ENCODE assay signal across 27 mouse cellular contexts in the genomic region with DNA sequence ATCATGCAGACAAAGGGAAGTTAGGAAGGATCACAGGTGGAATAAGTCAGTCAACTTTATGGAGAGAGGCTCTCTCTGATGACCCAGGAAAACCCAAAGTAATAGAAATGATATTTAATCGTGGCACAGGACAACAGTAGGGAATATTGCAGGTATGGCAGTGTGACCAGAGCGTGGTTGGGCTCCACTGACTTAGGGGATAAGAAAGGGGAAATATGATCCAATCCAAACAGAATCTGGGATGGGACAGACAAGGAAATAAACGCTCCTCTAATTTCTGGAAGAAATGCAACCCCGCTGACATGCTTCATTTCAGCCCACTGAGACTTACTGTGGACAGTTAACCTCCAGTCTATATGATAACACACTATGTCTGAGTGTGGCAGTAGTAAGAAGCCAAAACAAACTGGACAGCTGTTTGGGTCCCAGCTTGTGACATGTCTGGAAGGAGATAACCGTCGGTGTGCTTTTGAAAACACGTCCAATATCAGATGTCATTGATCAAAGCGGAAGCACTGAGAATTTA.
DNase-seq lines count a peak whose midpoint lies in the region; ATAC-seq lines count a peak whose summit lies in the region.
"Had no signal": no experiment of that assay in that cellular context is flagged by ENCODE, and none has a peak within 500 bp of the region (broad histone marks: within the 10 kb centered on the region; RNA-seq: fewer than 3 reads in every experiment).

No protein-coding gene starts in this region.

- H3K4me1 ChIP-seq in kidney, embryonic 16.5 days (ENCODE audit: insufficient read depth, low read length), result 0 out of 2 replicates have a peak, but pooled peaks cover 7% of the 10 kb centered on the region
- H3K4me1 ChIP-seq in midbrain, embryonic 11.5 days (ENCODE audit: control insufficient read depth, insufficient read depth, low read length), result no peaks in the 10 kb centered on the region
- no peaks in the 10 kb centered on the region for H3K4me1 ChIP-seq in midbrain, embryonic 16.5 days (ENCODE audit: control insufficient read depth, insufficient read depth, low read length)
- peaks cover 9% of the 10 kb centered on the region for H3K4me1 ChIP-seq in limb, embryonic 15.5 days
- H3K4me1 ChIP-seq: forebrain, embryonic 10.5 days; forebrain, embryonic 15.5 days; heart, embryonic 12.5 days; heart, embryonic 15.5 days had no signal

- H3K27me3 ChIP-seq in kidney, embryonic 16.5 days (ENCODE audit: insufficient read depth, low read length), result no peaks in the 10 kb centered on the region
- no peaks in the 10 kb centered on the region for H3K27me3 ChIP-seq in midbrain, embryonic 11.5 days (ENCODE audit: control insufficient read depth, insufficient read depth, low read length)
- H3K27me3 ChIP-seq in midbrain, embryonic 16.5 days (ENCODE audit: control insufficient read depth, insufficient read depth, low read depth, low read length), result no peaks in the 10 kb centered on the region
- no peaks in the 10 kb centered on the region for H3K27me3 ChIP-seq in limb, embryonic 15.5 days
- H3K27me3 ChIP-seq: forebrain, embryonic 15.5 days; heart, embryonic 12.5 days; heart, embryonic 15.5 days had no signal

- H3K36me3 ChIP-seq in kidney, embryonic 16.5 days (ENCODE audit: insufficient read depth, low read length), result no peaks in the 10 kb centered on the region
- H3K36me3 ChIP-seq in midbrain, embryonic 11.5 days (ENCODE audit: control insufficient read depth, insufficient read depth, low read length), result no peaks in the 10 kb centered on the region
- no peaks in the 10 kb centered on the region for H3K36me3 ChIP-seq in midbrain, embryonic 16.5 days (ENCODE audit: control insufficient read depth, insufficient read depth, low read length)
- no peaks in the 10 kb centered on the region for H3K36me3 ChIP-seq in limb, embryonic 15.5 days
- H3K36me3 ChIP-seq: forebrain, embryonic 10.5 days; forebrain, embryonic 15.5 days; heart, embryonic 12.5 days; heart, embryonic 15.5 days had no signal

- H3K4me2 ChIP-seq in kidney, embryonic 16.5 days (replicated peaks; ENCODE audit: low read depth, low read length), result no peak overlapping the region
- no peak overlapping the region for H3K4me2 ChIP-seq in midbrain, embryonic 11.5 days
- no peak overlapping the region for H3K4me2 ChIP-seq in midbrain, embryonic 16.5 days (ENCODE audit: low read length)
- H3K4me2 ChIP-seq in limb, embryonic 15.5 days, result no peak overlapping the region
- H3K4me2 ChIP-seq: forebrain, embryonic 15.5 days; heart, embryonic 12.5 days; heart, embryonic 15.5 days; hindbrain, embryonic 14.5 days had no signal

- H3K9me3 ChIP-seq in kidney, embryonic 16.5 days (ENCODE audit: low read length), result peaks cover 4% of the 10 kb centered on the region; the same call in 1 of the 2 replicates
- H3K9me3 ChIP-seq in midbrain, embryonic 11.5 days (ENCODE audit: control insufficient read depth, low read length), result no peaks in the 10 kb centered on the region
- peaks cover 5% of the 10 kb centered on the region; the same call in 1 of the 2 replicates for H3K9me3 ChIP-seq in midbrain, embryonic 16.5 days (replicated peaks; ENCODE audit: control insufficient read depth, low read length, poor library complexity, severe bottlenecking)
- H3K9me3 ChIP-seq in limb, embryonic 15.5 days, result no peaks in the 10 kb centered on the region
- H3K9me3 ChIP-seq: forebrain, embryonic 10.5 days; forebrain, embryonic 15.5 days; heart, embryonic 15.5 days had no signal

- H3K27ac ChIP-seq in kidney, embryonic 16.5 days (ENCODE audit: low read length), result peak overlapping the region; percentile 47
- no peak overlapping the region for H3K27ac ChIP-seq in midbrain, embryonic 11.5 days (ENCODE audit: low read depth, low read length)
- H3K27ac ChIP-seq in midbrain, embryonic 16.5 days (ENCODE audit: low read length), result no peak overlapping the region
- peak overlapping the region; percentile 63 for H3K27ac ChIP-seq in limb, embryonic 15.5 days
- H3K27ac ChIP-seq: forebrain, embryonic 10.5 days; forebrain, embryonic 15.5 days; heart, embryonic 15.5 days; hindbrain, embryonic 14.5 days; hindbrain, postnatal 0 days had no signal

- DNase-seq in heart, adult 11 months, result peak; percentile 16
- DNase-seq in heart, postnatal 4 days, result no peak
- no peak for DNase-seq in kidney, postnatal 25 days
- DNase-seq in midbrain, embryonic 11.5 days (ENCODE audit: low spot score, missing footprints), result peak; percentile 37
- DNase-seq in cerebellum, adult 8-10 months, result no peak
- DNase-seq: adrenal gland, adult 2 months; adrenal gland, postnatal 14 days; cerebellum, adult 11 months; cerebellum, adult 2 months; cerebellum, postnatal 10 days; cerebellum, postnatal 36 days; embryo, embryonic 11 days; gastrocnemius, postnatal 14 days; heart, adult 18-20 months; heart, postnatal 10 days; heart, postnatal 36 days had no signal

- peak; percentile 73; the same call in 1 of the 2 replicates for ATAC-seq in kidney, embryonic 16.5 days (ENCODE audit: low FRiP score, low TSS enrichment)
- no peak for ATAC-seq in midbrain, embryonic 11.5 days (ENCODE audit: low FRiP score)
- ATAC-seq in midbrain, embryonic 16.5 days, result no peak
- no peak for ATAC-seq in limb, embryonic 15.5 days (ENCODE audit: insufficient number of reproducible peaks, low FRiP score, low TSS enrichment, low read depth)
- ATAC-seq: CD4-positive, CD25-positive, alpha-beta regulatory T cell, adult 4 months; forebrain, embryonic 15.5 days; hindbrain, postnatal 0 days; inflammation-experienced regulatory T-cells, adult 6 months had no signal

- H3K4me3 ChIP-seq in kidney, embryonic 16.5 days (ENCODE audit: low read length), result no peak overlapping the region
- H3K4me3 ChIP-seq in midbrain, embryonic 11.5 days (ENCODE audit: low read depth, low read length), result no peak overlapping the region
- no peak overlapping the region for H3K4me3 ChIP-seq in midbrain, embryonic 16.5 days (ENCODE audit: low read depth, low read length)
- no peak overlapping the region for H3K4me3 ChIP-seq in limb, embryonic 15.5 days
- H3K4me3 ChIP-seq: forebrain, embryonic 10.5 days; forebrain, embryonic 15.5 days; heart, embryonic 12.5 days; heart, embryonic 15.5 days had no signal

- H3K9ac ChIP-seq in kidney, embryonic 16.5 days (replicated peaks; ENCODE audit: low read length), result no peak overlapping the region
- H3K9ac ChIP-seq in midbrain, embryonic 11.5 days (ENCODE audit: low read length), result no peak overlapping the region
- H3K9ac ChIP-seq in midbrain, embryonic 16.5 days (ENCODE audit: low read depth, low read length), result no peak overlapping the region
- no peak overlapping the region for H3K9ac ChIP-seq in limb, embryonic 15.5 days
- H3K9ac ChIP-seq: forebrain, embryonic 15.5 days; heart, embryonic 12.5 days; heart, embryonic 15.5 days; hindbrain, embryonic 14.5 days had no signal

- 29% methylated on average over 8 of the region's 8 CpGs for whole genome bisulfite sequencing in kidney, embryonic 16.5 days
- 84% methylated on average over 8 of the region's 8 CpGs for WGBS in midbrain, embryonic 11.5 days
- 87% methylated on average over 8 of the region's 8 CpGs for WGBS in midbrain, embryonic 16.5 days
- WGBS in limb, embryonic 15.5 days, result 77% methylated on average over 8 of the region's 8 CpGs

Comparison
In these comparisons a context has a peak if more than half of its experiments do, and no peak if none do; other contexts are left out.
1. DNase-seq: peak in heart, adult 11 months (single experiment) and midbrain, embryonic 11.5 days (single experiment); none in heart, postnatal 4 days (single experiment), kidney, postnatal 25 days (0 of 2) and cerebellum, adult 8-10 months (single experiment).
2. H3K27ac ChIP-seq: peak in kidney, embryonic 16.5 days (single experiment) and limb, embryonic 15.5 days (single experiment); none in midbrain, embryonic 11.5 days (single experiment) and midbrain, embryonic 16.5 days (single experiment).